Mouse (Mus musculus): ENCODE data around the gene Trex1. TPM values are rescaled to one million over a fixed set of nuclear protein-coding genes. Genes with fewer than 3 reads are reported as not detected.

Trex1 gene
- total and polyA plus RNA-seq, 2 experiments from 2014 or later, result 20.3 to 25.3 TPM

DNA sequence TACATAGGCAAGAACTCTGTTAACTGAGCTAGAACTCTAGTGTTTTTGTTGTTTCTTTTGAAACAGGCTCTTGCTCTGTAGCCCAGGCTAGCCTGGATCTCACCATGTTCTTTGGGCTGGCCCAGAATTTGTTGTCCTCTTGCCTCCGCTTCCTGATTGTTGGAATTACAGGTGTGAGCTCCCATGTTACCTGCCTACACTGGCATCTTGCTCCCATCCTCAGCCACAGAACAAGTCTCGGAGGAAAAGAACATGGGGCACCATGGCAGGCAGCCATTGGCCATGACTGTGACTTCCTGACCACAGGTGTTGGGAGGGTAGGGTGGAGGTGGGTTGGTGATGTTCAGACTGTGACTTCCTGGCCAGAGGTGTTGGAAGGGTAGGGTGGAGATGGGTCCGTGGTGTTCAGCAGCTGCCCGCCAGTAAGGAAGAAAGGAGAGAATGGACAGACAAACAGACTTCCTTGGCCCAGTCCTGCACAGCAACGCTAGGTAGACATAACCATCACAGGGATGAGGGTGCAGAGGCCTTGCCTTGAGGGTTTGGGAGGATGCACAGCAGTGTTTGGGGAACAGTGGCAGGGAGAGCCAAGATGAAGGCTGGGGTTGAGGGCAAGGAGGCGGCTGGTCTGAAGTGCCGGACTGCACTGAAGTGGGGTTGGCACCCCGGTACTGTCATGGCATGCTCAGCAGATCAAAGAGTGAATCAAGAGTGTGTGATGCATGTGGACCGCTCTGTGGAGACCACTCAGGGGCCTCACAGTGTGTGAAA, 6.9 kb downstream of the Trex1 start:
- no peak for DNase-seq
- Histone ChIP-seq H3K9ac (no peak overlapping the region), H3K36me3 (ENCODE audit: insufficient read depth) (peaks cover 15% of the 10 kb centered on the region), H3K27me3 (ENCODE audit: insufficient read depth, low read length) (no peaks in the 10 kb centered on the region), H3K4me3 (ENCODE audit: low read depth, low read length) (no peak overlapping the region), H3K27ac (ENCODE audit: low read depth, low read length) (no peak overlapping the region), H3K4me1 (ENCODE audit: insufficient read depth) (no peaks in the 10 kb centered on the region), H3K4me2 (ENCODE audit: low read depth) (no peak overlapping the region), H3K9me3 (ENCODE audit: low read length) (no peaks in the 10 kb centered on the region)
- no peak for ATAC-seq
- 87% methylated on average over 9 of the region's 9 CpGs for WGBS
- no peak for TF ChIP-seq CTCF (IDR thresholded peaks at IDR 0.05; ENCODE audit: low read depth)

DNA sequence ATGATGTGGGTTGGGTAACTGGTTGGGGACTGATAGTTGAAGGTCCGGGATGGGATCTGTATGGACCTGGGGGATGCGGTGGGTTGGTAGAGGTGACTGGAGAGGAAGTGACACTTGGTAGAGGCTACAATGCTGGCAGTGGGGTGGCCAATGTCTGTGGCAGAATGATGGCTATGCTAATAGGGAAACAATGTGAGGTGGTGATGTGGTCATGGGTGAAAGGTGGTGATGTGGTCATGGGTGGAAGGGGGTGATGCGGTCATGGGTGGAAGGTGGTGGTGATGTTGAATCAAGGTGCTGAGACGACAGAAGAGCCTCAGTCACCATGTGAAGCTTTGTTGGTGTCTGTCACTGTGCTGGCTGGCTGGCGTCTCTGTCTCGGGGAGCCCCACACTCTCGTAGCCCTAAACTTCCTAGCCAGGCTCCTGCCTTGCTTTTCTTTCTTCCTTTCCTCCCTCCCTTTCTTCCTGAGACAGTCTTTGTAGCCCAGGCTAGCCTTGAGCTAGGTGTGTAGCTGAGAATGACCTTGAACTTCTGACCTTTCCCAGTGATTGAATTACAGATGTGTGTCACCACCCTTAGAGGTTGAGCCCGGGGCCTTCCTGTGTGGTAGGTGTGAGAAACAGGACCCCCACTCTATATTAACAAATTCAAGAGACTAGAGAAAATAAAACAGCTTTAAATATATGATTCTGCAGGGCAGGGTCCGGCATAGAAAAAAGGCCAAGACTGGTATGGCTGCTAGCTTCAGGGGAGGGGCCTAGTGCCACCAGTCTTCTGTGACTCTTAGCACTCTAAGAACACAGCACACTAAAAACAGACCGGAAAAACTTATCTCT, 7.7 kb downstream of the Trex1 start:
- TF ChIP-seq CTCF (IDR thresholded peaks at IDR 0.05; ENCODE audit: low read depth), result no peak
- Histone ChIP-seq H3K4me2 (ENCODE audit: low read depth) (no peak overlapping the region), H3K9me3 (ENCODE audit: low read length) (no peaks in the 10 kb centered on the region), H3K4me3 (ENCODE audit: low read depth, low read length) (no peak overlapping the region), H3K9ac (no peak overlapping the region), H3K27me3 (ENCODE audit: insufficient read depth, low read length) (no peaks in the 10 kb centered on the region), H3K4me1 (ENCODE audit: insufficient read depth) (no peaks in the 10 kb centered on the region), H3K27ac (ENCODE audit: low read depth, low read length) (no peak overlapping the region), H3K36me3 (ENCODE audit: insufficient read depth) (peaks cover 8% of the 10 kb centered on the region)
- no peak for ATAC-seq
- DNase-seq, result no peak
- WGBS, result 91% methylated on average over 10 of the region's 10 CpGs

DNA sequence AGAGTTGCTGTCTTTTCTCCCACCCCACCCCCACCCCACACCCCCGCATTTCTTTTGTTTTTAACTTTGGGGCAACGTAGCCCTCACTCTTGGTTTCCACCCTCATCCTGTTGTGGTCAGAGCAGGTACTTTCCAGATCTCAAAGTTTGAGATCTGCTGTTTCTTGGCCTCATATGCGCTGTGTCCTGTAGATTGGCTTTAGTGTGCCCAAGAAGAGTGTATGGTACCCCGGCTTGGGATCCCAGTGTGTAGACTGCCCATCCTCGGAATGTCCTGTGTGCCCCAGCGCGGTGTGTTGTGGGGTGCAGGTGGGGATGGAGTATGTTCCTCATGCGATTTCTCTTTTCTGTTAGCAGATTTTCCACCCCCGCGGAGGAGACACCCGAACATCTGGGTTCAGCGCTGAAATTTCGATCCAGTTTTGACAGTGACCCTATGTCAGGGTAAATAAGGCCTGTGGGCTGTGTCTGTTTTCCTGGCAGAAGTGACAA, 8.5 kb downstream of the Trex1 start:
- Histone ChIP-seq H3K9me3 (ENCODE audit: low read length) (no peaks in the 10 kb centered on the region), H3K27me3 (ENCODE audit: insufficient read depth, low read length) (no peaks in the 10 kb centered on the region), H3K27ac (ENCODE audit: low read depth, low read length) (no peak overlapping the region), H3K4me2 (ENCODE audit: low read depth) (no peak overlapping the region), H3K4me1 (ENCODE audit: insufficient read depth) (no peaks in the 10 kb centered on the region), H3K4me3 (ENCODE audit: low read depth, low read length) (no peak overlapping the region), H3K9ac (no peak overlapping the region), H3K36me3 (ENCODE audit: insufficient read depth) (no peaks in the 10 kb centered on the region)
- TF ChIP-seq CTCF (IDR thresholded peaks at IDR 0.05; ENCODE audit: low read depth), result no peak
- no peak for DNase-seq
- WGBS, result 89% methylated on average over 13 of the region's 13 CpGs
- no peak for ATAC-seq

DNA sequence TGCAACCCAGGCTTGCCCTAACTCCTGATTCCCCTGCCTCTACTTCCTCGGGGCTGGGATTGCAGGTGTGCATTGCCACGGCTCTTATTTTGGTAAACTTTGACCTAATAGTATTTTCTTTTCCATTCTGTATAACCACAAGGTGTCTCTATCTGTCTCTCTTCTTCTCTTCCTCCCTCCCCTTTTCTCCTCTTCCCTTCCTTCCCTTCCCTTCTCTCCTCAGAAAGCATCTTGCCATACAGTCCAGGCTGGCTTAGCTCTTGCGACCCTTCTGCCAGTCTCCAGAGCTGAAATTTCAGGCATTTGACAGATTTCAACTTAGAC, 8.9 kb downstream of the Trex1 start:
- Histone ChIP-seq H3K9ac (no peak overlapping the region), H3K27ac (ENCODE audit: low read depth, low read length) (no peak overlapping the region), H3K9me3 (ENCODE audit: low read length) (no peaks in the 10 kb centered on the region), H3K4me3 (ENCODE audit: low read depth, low read length) (no peak overlapping the region), H3K36me3 (ENCODE audit: insufficient read depth) (no peaks in the 10 kb centered on the region), H3K4me1 (ENCODE audit: insufficient read depth) (no peaks in the 10 kb centered on the region), H3K27me3 (ENCODE audit: insufficient read depth, low read length) (no peaks in the 10 kb centered on the region), H3K4me2 (ENCODE audit: low read depth) (no peak overlapping the region)
- no peak for DNase-seq
- TF ChIP-seq CTCF (IDR thresholded peaks at IDR 0.05; ENCODE audit: low read depth), result no peak
- 89% methylated on average over 3 of the region's 3 CpGs for WGBS
- no peak for ATAC-seq

DNA sequence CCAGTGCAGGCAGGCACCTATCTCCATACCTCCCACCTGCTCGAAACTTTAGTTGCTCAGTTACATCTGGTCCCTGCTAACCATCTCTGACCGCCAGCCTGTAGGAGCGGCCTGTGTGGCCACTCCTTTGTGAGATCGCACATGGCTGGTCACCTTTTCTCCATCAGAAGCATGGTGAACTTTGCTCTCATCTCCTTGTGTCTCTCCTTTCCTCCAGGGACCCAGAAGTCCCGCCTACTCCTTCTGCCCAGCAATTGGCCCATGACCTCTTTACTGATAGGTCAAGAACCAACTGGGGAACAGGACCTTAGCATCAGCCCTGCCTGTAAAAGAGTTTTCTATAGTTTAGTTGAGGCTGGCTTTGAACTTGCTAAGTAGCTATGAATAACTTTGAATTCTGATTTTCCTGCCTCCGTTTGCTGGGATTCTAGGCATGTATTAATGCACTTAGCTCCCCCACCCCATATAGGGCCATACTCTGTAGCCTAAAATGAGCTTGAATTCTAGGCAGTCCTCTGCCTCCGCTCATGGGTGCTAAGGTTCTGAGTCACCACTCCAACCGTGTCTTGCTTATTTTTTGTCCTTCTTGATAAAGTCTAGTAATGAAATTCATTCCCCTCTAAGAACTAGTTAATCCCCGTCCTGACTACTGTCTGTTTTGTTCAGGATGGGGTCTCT, 9.4 kb downstream of the Trex1 start:
- no peak for DNase-seq
- H3K9ac ChIP-seq, result no peak overlapping the region
- no peak for TF ChIP-seq CTCF (IDR thresholded peaks at IDR 0.05; ENCODE audit: low read depth)

DNA sequence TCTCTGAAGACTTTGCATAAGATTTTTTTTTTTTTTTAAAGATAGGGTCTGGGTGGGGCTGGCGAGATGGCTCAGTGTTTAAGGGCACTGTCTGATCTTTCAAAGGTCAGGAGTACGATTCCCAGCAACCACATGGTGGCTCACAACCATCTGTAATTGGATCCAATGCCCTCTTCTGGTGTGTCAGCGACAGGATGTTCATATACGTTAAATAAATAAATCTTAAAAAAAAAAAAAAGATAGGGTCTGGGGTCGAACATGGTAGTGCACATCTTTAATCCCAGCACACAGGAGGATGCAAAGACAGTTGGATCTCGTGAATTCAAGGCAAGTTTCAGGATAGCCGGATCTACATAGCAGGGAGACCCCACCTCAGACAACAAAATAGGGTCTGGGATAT, 10.2 kb downstream of the Trex1 start:
- WGBS, result 85% methylated on average over 7 of the region's 7 CpGs
- ATAC-seq (no peak), DNase-seq (no peak)
- no peak overlapping the region for H3K27ac ChIP-seq (ENCODE audit: low read depth, low read length)
- no peaks in the 10 kb centered on the region for H3K4me1 ChIP-seq (ENCODE audit: insufficient read depth)
- no peaks in the 10 kb centered on the region for H3K9me3 ChIP-seq (ENCODE audit: low read length)
- no peak overlapping the region for H3K4me2 ChIP-seq (ENCODE audit: low read depth)
- no peak for TF ChIP-seq CTCF (IDR thresholded peaks at IDR 0.05; ENCODE audit: low read depth)
- H3K27me3 ChIP-seq (ENCODE audit: insufficient read depth, low read length), result no peaks in the 10 kb centered on the region
- no peaks in the 10 kb centered on the region for H3K36me3 ChIP-seq (ENCODE audit: insufficient read depth)
- no peak overlapping the region for H3K9ac ChIP-seq
- no peak overlapping the region for H3K4me3 ChIP-seq (ENCODE audit: low read depth, low read length)

More for the DNA sequence above, 9.4 kb downstream of the Trex1 start:
- no peak overlapping the region for H3K4me3 ChIP-seq (ENCODE audit: low read depth, low read length)
- H3K27ac ChIP-seq (ENCODE audit: low read depth, low read length), result no peak overlapping the region
- 82% methylated on average over 9 of the region's 9 CpGs for WGBS
- no peaks in the 10 kb centered on the region for H3K36me3 ChIP-seq (ENCODE audit: insufficient read depth)
- no peak for ATAC-seq
- no peaks in the 10 kb centered on the region for H3K4me1 ChIP-seq (ENCODE audit: insufficient read depth)
- no peaks in the 10 kb centered on the region for H3K9me3 ChIP-seq (ENCODE audit: low read length)
- H3K27me3 ChIP-seq (ENCODE audit: insufficient read depth, low read length), result no peaks in the 10 kb centered on the region
- H3K4me2 ChIP-seq (ENCODE audit: low read depth), result no peak overlapping the region
